ENCODE assay signal across 8 mouse cellular contexts in the genomic region with DNA sequence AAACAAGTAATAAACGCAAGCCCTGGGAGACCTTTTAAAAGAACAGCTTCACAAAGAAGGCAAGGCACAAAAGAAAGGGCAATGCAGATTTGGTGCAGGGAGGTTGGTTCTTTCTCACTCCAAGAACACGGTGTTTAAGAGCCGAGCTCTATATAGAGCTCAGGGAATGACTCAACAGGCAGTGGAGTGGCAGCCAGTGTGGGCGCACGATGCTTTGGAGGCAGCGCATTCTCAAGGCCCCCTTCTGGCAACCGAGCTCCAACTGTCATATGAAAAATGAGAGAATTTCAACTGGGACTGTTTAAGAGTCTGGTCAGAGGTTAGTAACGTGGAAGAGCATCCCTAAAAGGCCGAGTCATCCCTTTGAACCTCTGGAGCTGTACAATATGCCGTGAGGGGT.
DNase-seq lines count a peak whose midpoint lies in the region; ATAC-seq lines count a peak whose summit lies in the region.

No protein-coding gene starts in this region.

- 17% methylated on average over 10 of the region's 10 CpGs for WGBS in forebrain, embryonic 14.5 days
- WGBS in kidney, embryonic 15.5 days, result 55% methylated on average over 10 of the region's 10 CpGs
- whole genome bisulfite sequencing in heart, embryonic 10.5 days, result 59% methylated on average over 10 of the region's 10 CpGs

- no peak overlapping the region for H3K4me3 ChIP-seq in forebrain, embryonic 14.5 days (ENCODE audit: low read depth, low read length)
- no peak overlapping the region for H3K4me3 ChIP-seq in kidney, embryonic 15.5 days (replicated peaks)
- H3K4me3 ChIP-seq in heart, embryonic 10.5 days, result no peak overlapping the region

- DNase-seq in lung, postnatal 14 days, result peak; percentile 27
- no peak for DNase-seq in lung, postnatal 4 days
- DNase-seq in forebrain, embryonic 14.5 days (ENCODE audit: low spot score), result peak; percentile 43
- peak; percentile 16 for DNase-seq in left cerebral cortex, postnatal 4 days
- peak; percentile 16 to 30 for DNase-seq in thymus, postnatal 36 days
- no peak for DNase-seq in heart, embryonic 10.5 days (ENCODE audit: low spot score)

- no peak overlapping the region for H3K4me2 ChIP-seq in forebrain, embryonic 14.5 days (ENCODE audit: low read length)
- H3K4me2 ChIP-seq in kidney, embryonic 15.5 days, result no peak overlapping the region

- ATAC-seq in forebrain, embryonic 14.5 days, result no peak
- no peak for ATAC-seq in kidney, embryonic 15.5 days (replicated peaks; ENCODE audit: low FRiP score)
- ATAC-seq in erythroblast, adult 5-6 weeks (replicated peaks; ENCODE audit: low FRiP score, poor library complexity, severe bottlenecking), result no peak

- intact Hi-C loops in left cerebral cortex, postnatal 4 days (cut with DNase I), result no loop called here

- H3K36me3 ChIP-seq in forebrain, embryonic 14.5 days (ENCODE audit: control insufficient read depth, insufficient read depth, low read length), result no peaks in the 10 kb centered on the region
- no peaks in the 10 kb centered on the region for H3K36me3 ChIP-seq in kidney, embryonic 15.5 days
- H3K36me3 ChIP-seq in heart, embryonic 10.5 days, result no peaks in the 10 kb centered on the region

- no peaks in the 10 kb centered on the region for H3K9me3 ChIP-seq in forebrain, embryonic 14.5 days (replicated peaks; ENCODE audit: control insufficient read depth, low read length)
- no peaks in the 10 kb centered on the region for H3K9me3 ChIP-seq in kidney, embryonic 15.5 days (replicated peaks)
- no peaks in the 10 kb centered on the region for H3K9me3 ChIP-seq in heart, embryonic 10.5 days

- peaks cover 33% of the 10 kb centered on the region for H3K4me1 ChIP-seq in forebrain, embryonic 14.5 days (ENCODE audit: control insufficient read depth, insufficient read depth, low read length)
- H3K4me1 ChIP-seq in kidney, embryonic 15.5 days, result peaks cover 25% of the 10 kb centered on the region
- peaks cover 58% of the 10 kb centered on the region for H3K4me1 ChIP-seq in heart, embryonic 10.5 days

- no peak overlapping the region for H3K27ac ChIP-seq in forebrain, embryonic 14.5 days (ENCODE audit: low read depth, low read length)
- no peak overlapping the region for H3K27ac ChIP-seq in kidney, embryonic 15.5 days
- H3K27ac ChIP-seq in heart, embryonic 10.5 days, result no peak overlapping the region

- no peaks in the 10 kb centered on the region for H3K27me3 ChIP-seq in forebrain, embryonic 14.5 days (replicated peaks; ENCODE audit: control insufficient read depth, insufficient read depth, low read length)
- H3K27me3 ChIP-seq in kidney, embryonic 15.5 days, result no peaks in the 10 kb centered on the region
- no peaks in the 10 kb centered on the region for H3K27me3 ChIP-seq in heart, embryonic 10.5 days (ENCODE audit: insufficient read depth, poor library complexity, severe bottlenecking)

- H3K9ac ChIP-seq in forebrain, embryonic 14.5 days (ENCODE audit: low read length), result no peak overlapping the region
- H3K9ac ChIP-seq in kidney, embryonic 15.5 days, result no peak overlapping the region

Comparison
In these comparisons a context has a peak if more than half of its experiments do, and no peak if none do; other contexts are left out.
1. DNase-seq: peak in lung, postnatal 14 days (single experiment), forebrain, embryonic 14.5 days (single experiment), left cerebral cortex, postnatal 4 days (single experiment) and thymus, postnatal 36 days (2 of 2); none in lung, postnatal 4 days (0 of 2) and heart, embryonic 10.5 days (single experiment).